ENCODE assay signal across 26 mouse cellular contexts in genomic region chr10:108815339-108815738, GRCm38 (mm10).
"Had no signal": no experiment of that assay in that cellular context is flagged by ENCODE, and none has a peak within 500 bp of the region (broad histone marks: within the 10 kb centered on the region; RNA-seq: fewer than 3 reads in every experiment).

No protein-coding gene starts in this region.

- H3K4me3 ChIP-seq: gastrocnemius, adult 2 months; heart, embryonic 10.5 days; heart, embryonic 12.5 days; hindbrain, embryonic 10.5 days; hindbrain, embryonic 12.5 days; intestine, embryonic 15.5 days; limb, embryonic 10.5 days; limb, embryonic 12.5 days; liver, embryonic 13.5 days; liver, embryonic 15.5 days had no signal

- H3K9ac ChIP-seq: heart, embryonic 12.5 days; hindbrain, embryonic 12.5 days; hindbrain, embryonic 14.5 days; intestine, embryonic 15.5 days; limb, embryonic 12.5 days; liver, embryonic 13.5 days; liver, embryonic 15.5 days had no signal

- H3K36me3 ChIP-seq: heart, embryonic 10.5 days; heart, embryonic 12.5 days; hindbrain, embryonic 10.5 days; hindbrain, embryonic 12.5 days; intestine, embryonic 15.5 days; limb, embryonic 10.5 days; limb, embryonic 12.5 days; liver, embryonic 13.5 days; liver, embryonic 15.5 days had no signal

- H3K9me3 ChIP-seq: heart, embryonic 10.5 days; heart, embryonic 12.5 days; hindbrain, embryonic 10.5 days; hindbrain, embryonic 12.5 days; intestine, embryonic 15.5 days; limb, embryonic 10.5 days; limb, embryonic 12.5 days; liver, embryonic 15.5 days had no signal

- H3K4me1 ChIP-seq: heart, embryonic 10.5 days; heart, embryonic 12.5 days; hindbrain, embryonic 10.5 days; hindbrain, embryonic 12.5 days; intestine, embryonic 15.5 days; limb, embryonic 10.5 days; limb, embryonic 12.5 days; liver, embryonic 13.5 days; liver, embryonic 15.5 days had no signal

- ATAC-seq: hindbrain, embryonic 16.5 days; inflammation-experienced regulatory T-cells, adult 6 months; intestine, embryonic 15.5 days; intestine, postnatal 0 days had no signal

- H3K27ac ChIP-seq: gastrocnemius, adult 2 months; heart, embryonic 10.5 days; hindbrain, embryonic 10.5 days; hindbrain, embryonic 12.5 days; hindbrain, embryonic 14.5 days; intestine, embryonic 15.5 days; limb, embryonic 10.5 days; limb, embryonic 12.5 days; liver, embryonic 13.5 days; liver, embryonic 15.5 days had no signal

- H3K27me3 ChIP-seq: heart, embryonic 12.5 days; hindbrain, embryonic 12.5 days; intestine, embryonic 15.5 days; limb, embryonic 12.5 days; liver, embryonic 13.5 days; liver, embryonic 15.5 days had no signal

- H3K4me2 ChIP-seq: heart, embryonic 12.5 days; hindbrain, embryonic 12.5 days; hindbrain, embryonic 14.5 days; intestine, embryonic 15.5 days; limb, embryonic 12.5 days; liver, embryonic 11.5 days; liver, embryonic 13.5 days; liver, embryonic 15.5 days had no signal

- DNase-seq: gastrocnemius, adult 2 months; gastrocnemius, postnatal 10 days; gastrocnemius, postnatal 25 days; heart, adult 18-20 months; heart, postnatal 10 days; heart, postnatal 4 days; kidney, adult 18-20 months; kidney, adult 8-10 months; kidney, postnatal 10 days; kidney, postnatal 25 days; kidney, postnatal 4 days; liver; liver, embryonic 13.5 days had no signal
